24 mouse cellular contexts compared by ENCODE assay signal in genomic region chr8:60055063-60055462, GRCm38 (mm10).
"Had no signal": no experiment of that assay in that cellular context is flagged by ENCODE, and none has a peak within 500 bp of the region (broad histone marks: within the 10 kb centered on the region; RNA-seq: fewer than 3 reads in every experiment).

No protein-coding gene starts in this region.

- H3K27ac ChIP-seq: heart, adult 2 months; heart, embryonic 13.5 days; heart, embryonic 15.5 days; hindbrain, embryonic 13.5 days; hindbrain, embryonic 15.5 days; hindbrain, postnatal 0 days; kidney, embryonic 15.5 days; kidney, postnatal 0 days; limb, embryonic 13.5 days; limb, embryonic 15.5 days; liver, embryonic 12.5 days had no signal

- H3K4me1 ChIP-seq: heart, embryonic 13.5 days; heart, embryonic 15.5 days; hindbrain, embryonic 13.5 days; hindbrain, embryonic 15.5 days; kidney, embryonic 15.5 days; limb, embryonic 13.5 days; limb, embryonic 15.5 days; liver, embryonic 12.5 days had no signal

- DNase-seq: gastrocnemius, postnatal 14 days; gastrocnemius, postnatal 36 days; heart, adult 11 months; heart, adult 2 months; heart, postnatal 14 days; heart, postnatal 36 days; kidney, adult 11 months; kidney, adult 2 months; kidney, adult 9 months; kidney, postnatal 14 days; kidney, postnatal 36 days; layer of hippocampus, adult 9-11 months; layer of hippocampus, postnatal 36 days had no signal

- ATAC-seq: hindbrain, postnatal 0 days; intestine, embryonic 16.5 days; liver, embryonic 12.5 days had no signal

- H3K4me3 ChIP-seq: heart, adult 2 months; heart, embryonic 13.5 days; heart, embryonic 15.5 days; hindbrain, embryonic 13.5 days; hindbrain, embryonic 15.5 days; kidney, embryonic 15.5 days; limb, embryonic 13.5 days; limb, embryonic 15.5 days; liver, embryonic 12.5 days had no signal
